Mouse (Mus musculus) liver, embryonic 12.5 days (tissue): ENCODE results near the gene Sash1. TPM values are rescaled to one million over a fixed set of nuclear protein-coding genes. Genes with fewer than 3 reads are reported as not detected.

Source experiments
- ATAC-seq: fragments of 200-750 bp; cut with Nextera tagmentation; 2 replicates; pipeline ENCODE4 v1.8.0; 2017; ENCODE audit warnings: moderate number of reproducible peaks, mild to moderate bottlenecking, moderate library complexity
- H3K27ac ChIP-seq: fragments of 300-500 bp; sonication (generic); 2 replicates; pipeline ENCODE4 v1.5.1; 2016; ENCODE audit warnings: mild to moderate bottlenecking
- H3K27me3 ChIP-seq: fragments of 300-500 bp; sonication (generic); replicated peaks from 2 replicates; pipeline ENCODE4 v1.6.1; 2016; ENCODE audit warnings: mild to moderate bottlenecking, moderate library complexity
- H3K36me3 ChIP-seq: fragments of 300-500 bp; sonication (generic); 2 replicates; pipeline ENCODE4 v1.6.1; 2016; ENCODE audit warnings: mild to moderate bottlenecking, moderate library complexity
- H3K4me1 ChIP-seq: fragments of 300-500 bp; sonication (generic); 2 replicates; pipeline ENCODE4 v1.6.1; 2016
- H3K4me2 ChIP-seq: fragments of 300-500 bp; sonication (generic); 2 replicates; pipeline ENCODE4 v1.6.1; 2016; ENCODE audit warnings: mild to moderate bottlenecking, moderate library complexity
- H3K4me3 ChIP-seq: fragments of 300-500 bp; sonication (generic); 2 replicates; pipeline ENCODE4 v1.5.1; 2016; ENCODE audit warnings: mild to moderate bottlenecking, moderate library complexity
- H3K9ac ChIP-seq: fragments of 300-500 bp; sonication (generic); 2 replicates; pipeline ENCODE4 v1.6.1; 2016; ENCODE audit warnings: mild to moderate bottlenecking, moderate library complexity
- H3K9me3 ChIP-seq: fragments of 300-500 bp; sonication (generic); replicated peaks from 2 replicates; pipeline ENCODE4 v1.6.1; 2016; ENCODE audit warnings: mild to moderate bottlenecking, moderate library complexity
- WGBS: fragments of 180-500 bp; shearing (Covaris S2); methylation state at CpG from one replicate; pipeline ENCODE4 v1.1.7; 2016; ENCODE audit not compliant: insufficient replicate concordance; 5-methylcytosine and 5-hydroxymethylcytosine counted together
- polyA plus RNA-seq: library from polyadenylated mRNA; unstranded; fragments of >200 nt; fragmentation: Nextera tagmentation; extraction: Ambion mirVana; gene quantifications from 2 replicates; pipeline ENCODE4 v1.2.1, GENCODE M21; 2016

The Sash1 gene
- polyA plus RNA-seq, 1 experiment from 2014 or later, result 1.2 TPM

DNA sequence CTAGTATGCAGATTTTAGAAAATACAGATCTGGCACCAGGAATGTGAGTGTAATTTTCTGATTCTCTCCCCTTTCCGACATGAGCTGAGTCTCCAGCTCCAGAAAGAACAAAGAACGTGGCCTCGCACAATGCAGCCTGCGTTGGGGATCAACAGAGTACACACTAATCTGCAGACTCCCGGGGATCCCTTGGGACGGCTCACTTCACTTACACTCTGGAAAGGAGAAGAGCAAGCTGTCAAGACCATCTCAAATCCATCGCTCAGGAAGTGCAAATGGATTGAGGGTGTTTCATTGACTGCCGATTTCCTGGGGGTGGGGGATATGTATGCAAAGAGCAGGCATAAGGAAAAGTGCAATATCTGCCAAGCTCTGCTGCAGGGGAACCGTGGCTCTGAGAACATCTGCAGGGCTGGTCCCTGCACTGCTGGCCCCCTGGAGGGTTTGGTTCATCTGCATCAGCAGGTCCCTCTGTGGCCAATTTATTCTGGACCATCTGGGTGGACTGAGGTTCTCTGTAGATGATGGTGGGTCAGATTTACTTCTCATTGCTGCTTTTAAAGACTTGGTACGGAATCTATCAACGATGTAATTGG, 35.3 kb upstream of the Sash1 start:
- ATAC-seq, result no peak
- Histone ChIP-seq H3K27ac (no peak overlapping the region), H3K4me1 (peaks cover 2% of the 10 kb centered on the region; the same call in 1 of the 2 replicates), H3K9ac (no peak overlapping the region), H3K9me3 (no peaks in the 10 kb centered on the region), H3K4me2 (no peak overlapping the region), H3K36me3 (no peaks in the 10 kb centered on the region), H3K27me3 (no peaks in the 10 kb centered on the region), H3K4me3 (no peak overlapping the region)
- 69% methylated on average over 11 of the region's 11 CpGs for WGBS

DNA sequence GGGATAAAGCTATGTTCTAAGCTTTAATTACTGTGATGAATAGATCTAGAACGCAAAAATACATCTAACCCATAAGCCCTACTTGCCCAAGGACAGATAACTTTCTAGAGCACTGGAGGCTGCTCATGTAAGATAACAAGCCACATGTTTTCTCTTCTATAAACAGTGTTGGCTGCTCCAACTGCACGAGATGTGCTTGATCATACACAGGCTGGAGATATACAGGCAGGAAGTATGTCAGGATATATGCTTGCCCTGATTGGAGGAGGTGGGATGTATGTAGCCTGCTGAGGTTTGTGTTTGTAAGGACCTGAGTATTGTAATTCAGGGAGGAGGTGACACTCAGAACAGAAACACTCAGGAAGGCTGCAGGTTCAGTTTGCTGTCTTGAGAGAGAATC, 31.9 kb upstream of the Sash1 start:
- ATAC-seq, result no peak; the same call in 1 of the 2 replicates
- Histone ChIP-seq H3K4me1 (no peaks in the 10 kb centered on the region; the same call in 1 of the 2 replicates), H3K4me3 (no peak overlapping the region), H3K9ac (no peak overlapping the region), H3K27me3 (no peaks in the 10 kb centered on the region), H3K27ac (no peak overlapping the region), H3K9me3 (no peaks in the 10 kb centered on the region), H3K4me2 (no peak overlapping the region), H3K36me3 (no peaks in the 10 kb centered on the region)
- WGBS, result 17% methylated on average over 2 of the region's 2 CpGs

DNA sequence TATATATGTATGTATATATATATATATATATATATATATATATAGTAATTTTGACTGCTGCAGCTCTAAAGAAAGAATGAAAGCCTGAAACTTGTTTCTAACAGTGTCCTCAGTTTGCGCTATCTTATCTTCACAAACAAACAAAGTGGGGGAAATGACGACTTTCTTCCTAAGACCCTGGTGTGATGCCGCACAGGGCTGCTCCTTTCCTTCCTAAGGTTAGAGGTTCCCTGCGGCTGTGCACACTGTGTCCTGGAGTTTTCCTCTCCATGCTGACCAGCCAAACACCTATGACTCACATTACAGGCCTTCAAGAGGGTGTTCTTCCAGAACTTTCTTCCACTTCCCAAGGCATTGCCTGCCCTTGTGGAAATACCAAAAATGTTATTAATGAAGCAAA, 31.5 kb upstream of the Sash1 start:
- no peaks in the 10 kb centered on the region; the same call in 1 of the 2 replicates for H3K4me1 ChIP-seq
- no peaks in the 10 kb centered on the region for H3K27me3 ChIP-seq
- no peaks in the 10 kb centered on the region for H3K9me3 ChIP-seq
- WGBS, result 46% methylated on average over 4 of the region's 4 CpGs
- H3K36me3 ChIP-seq, result no peaks in the 10 kb centered on the region
- no peak overlapping the region for H3K4me2 ChIP-seq
- no peak overlapping the region for H3K4me3 ChIP-seq
- no peak overlapping the region for H3K9ac ChIP-seq
- H3K27ac ChIP-seq, result no peak overlapping the region
- no peak for ATAC-seq

DNA sequence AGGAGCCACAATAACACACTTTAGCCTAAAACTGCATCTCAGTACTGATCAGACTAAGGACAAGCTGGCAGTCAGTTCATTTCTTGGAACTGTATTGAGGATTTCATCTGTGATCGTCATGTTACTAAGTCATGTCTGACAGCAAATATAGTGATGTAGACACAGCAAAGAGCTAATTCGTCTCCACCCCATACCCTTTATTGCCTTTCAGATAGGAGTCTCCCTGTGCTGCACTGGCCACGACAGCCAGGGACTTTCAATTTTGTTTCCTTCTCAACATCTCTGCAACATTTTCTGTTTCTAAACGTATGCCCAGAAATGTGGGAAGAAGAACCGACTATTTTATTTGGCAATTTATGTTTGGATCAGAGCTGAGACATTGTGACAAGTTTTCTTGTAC, 29.9 kb upstream of the Sash1 start:
- no peak overlapping the region for H3K27ac ChIP-seq
- 58% methylated on average over 5 of the region's 5 CpGs for WGBS
- ATAC-seq, result no peak
- H3K4me2 ChIP-seq, result no peak overlapping the region
- no peaks in the 10 kb centered on the region for H3K36me3 ChIP-seq
- H3K9ac ChIP-seq, result no peak overlapping the region
- H3K9me3 ChIP-seq, result no peaks in the 10 kb centered on the region
- no peak overlapping the region for H3K4me3 ChIP-seq
- H3K27me3 ChIP-seq, result no peaks in the 10 kb centered on the region
- H3K4me1 ChIP-seq, result no peaks in the 10 kb centered on the region; the same call in 1 of the 2 replicates

DNA sequence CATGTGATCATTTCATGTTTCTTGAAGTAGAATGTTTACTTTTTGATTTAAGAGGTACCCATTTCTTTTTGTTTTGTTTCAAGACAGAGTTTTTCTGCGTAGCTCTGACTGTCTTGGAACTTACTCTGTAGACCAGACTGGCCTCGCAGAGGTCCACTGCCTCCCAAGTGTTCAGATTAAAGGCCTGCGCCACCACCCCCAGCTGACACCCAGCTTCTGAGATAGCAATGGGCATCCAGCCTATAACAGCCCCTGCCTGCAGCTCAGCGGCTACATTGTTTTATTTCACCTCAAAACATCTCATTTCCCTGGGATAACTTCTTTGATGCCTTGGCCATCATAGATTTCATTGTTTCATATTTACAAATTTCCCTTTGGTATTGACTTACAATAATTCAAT, 28.0 kb upstream of the Sash1 start:
- no peak for ATAC-seq
- 68% methylated on average over 4 of the region's 4 CpGs for WGBS
- no peaks in the 10 kb centered on the region for H3K27me3 ChIP-seq

DNA sequence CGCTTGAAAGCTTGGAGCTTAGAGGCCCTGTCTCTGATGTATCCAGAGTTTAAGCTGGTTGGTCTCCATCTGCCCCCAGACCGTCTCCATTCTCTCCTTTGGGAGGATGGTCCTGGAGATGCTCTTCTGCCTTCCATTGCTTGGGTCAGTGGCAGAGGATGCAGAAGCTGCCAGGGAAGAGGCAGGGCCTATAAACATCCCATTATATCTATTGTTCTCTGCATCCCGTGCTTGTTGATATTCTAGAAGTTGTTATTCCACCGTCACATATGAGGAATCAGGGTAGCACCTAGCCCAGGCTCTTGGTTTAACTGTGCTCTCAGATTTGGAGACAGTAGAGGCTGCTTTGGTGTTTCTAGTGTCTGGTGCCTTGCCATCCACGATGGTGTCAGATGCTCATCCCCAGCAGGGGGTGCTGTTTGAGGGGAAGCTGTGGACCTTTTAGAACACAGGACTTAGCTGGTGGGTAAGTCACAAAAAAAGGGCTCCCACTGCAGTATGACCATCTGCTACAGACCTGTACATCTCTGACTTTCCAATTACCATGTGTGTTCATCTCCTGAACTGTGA, 26.9 kb upstream of the Sash1 start:
- H3K4me2 ChIP-seq, result no peak overlapping the region
- H3K27me3 ChIP-seq, result no peaks in the 10 kb centered on the region
- 54% methylated on average over 5 of the region's 5 CpGs for WGBS
- no peak overlapping the region for H3K27ac ChIP-seq
- H3K9ac ChIP-seq, result no peak overlapping the region
- H3K4me3 ChIP-seq, result no peak overlapping the region
- H3K4me1 ChIP-seq, result no peaks in the 10 kb centered on the region; the same call in 1 of the 2 replicates
- ATAC-seq, result no peak
- no peaks in the 10 kb centered on the region for H3K36me3 ChIP-seq
- H3K9me3 ChIP-seq, result no peaks in the 10 kb centered on the region

More for the DNA sequence above, 28.0 kb upstream of the Sash1 start:
- Histone ChIP-seq H3K9ac (no peak overlapping the region), H3K36me3 (no peaks in the 10 kb centered on the region), H3K9me3 (no peaks in the 10 kb centered on the region), H3K4me1 (no peaks in the 10 kb centered on the region; the same call in 1 of the 2 replicates), H3K4me3 (no peak overlapping the region), H3K27ac (no peak overlapping the region), H3K4me2 (no peak overlapping the region)

DNA sequence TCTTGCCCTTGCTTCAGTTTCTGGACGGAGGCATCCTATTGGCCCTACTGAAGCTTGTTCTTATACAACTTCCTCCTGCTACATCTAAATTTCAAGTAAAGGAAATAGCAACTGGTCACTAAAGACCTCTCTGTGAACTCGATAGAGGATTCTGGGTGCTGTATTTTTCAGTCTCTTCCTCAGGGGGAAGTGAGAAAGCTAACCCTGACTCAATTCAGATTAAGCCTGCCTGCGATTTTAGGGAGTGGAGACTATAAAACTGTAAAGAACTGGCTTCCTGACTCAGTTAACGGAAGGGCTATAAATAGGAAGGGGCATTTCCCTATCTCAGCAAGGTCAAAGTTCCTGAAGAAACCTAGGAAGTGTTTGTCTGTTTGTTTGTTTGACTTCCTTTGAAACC, 26.3 kb upstream of the Sash1 start:
- no peak overlapping the region for H3K9ac ChIP-seq
- no peak overlapping the region for H3K4me3 ChIP-seq
- ATAC-seq, result no peak
- H3K36me3 ChIP-seq, result no peaks in the 10 kb centered on the region
- no peak overlapping the region for H3K27ac ChIP-seq
- H3K4me2 ChIP-seq, result no peak overlapping the region
- no peaks in the 10 kb centered on the region for H3K4me1 ChIP-seq
- WGBS, result 35% methylated on average over 4 of the region's 4 CpGs
- no peaks in the 10 kb centered on the region for H3K27me3 ChIP-seq
- H3K9me3 ChIP-seq, result no peaks in the 10 kb centered on the region

DNA sequence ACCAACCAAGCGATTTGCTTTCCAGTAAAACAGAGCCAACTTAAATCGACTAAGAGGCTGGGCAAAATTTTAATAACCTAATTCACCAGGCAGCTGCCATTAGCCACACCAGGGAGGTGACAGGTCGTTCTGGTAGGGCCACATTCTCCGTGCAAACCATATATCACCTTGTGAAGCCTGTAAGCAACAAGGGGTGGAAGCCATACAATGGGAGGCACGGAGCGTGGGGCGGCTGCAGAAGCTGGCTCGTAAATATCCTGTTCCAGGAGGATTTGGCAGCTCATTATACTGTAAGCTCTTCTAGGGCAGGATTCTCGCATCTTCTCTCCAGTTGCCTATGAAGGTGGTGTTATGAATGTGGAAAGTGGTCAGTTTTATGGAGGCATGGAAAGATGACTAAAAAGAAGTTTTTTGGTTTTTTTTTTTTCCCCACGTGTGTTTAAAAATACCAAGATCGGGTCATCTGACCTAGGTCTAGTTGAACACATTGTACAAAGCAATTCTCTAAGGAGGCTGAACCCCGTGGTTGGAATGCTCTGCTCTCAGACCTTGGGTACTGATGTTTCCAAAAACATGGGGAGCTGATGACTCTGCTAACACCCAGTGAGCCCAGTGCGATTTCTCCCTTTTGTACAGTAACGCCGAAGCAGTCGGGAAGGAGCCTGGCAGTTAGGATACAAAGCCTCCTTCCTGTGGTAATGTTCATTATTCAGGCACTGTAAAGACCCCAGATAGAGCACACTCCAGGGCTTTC, 24.5 kb upstream of the Sash1 start:
- no peaks in the 10 kb centered on the region for H3K27me3 ChIP-seq
- 73% methylated on average over 16 of the region's 16 CpGs for WGBS
- no peaks in the 10 kb centered on the region for H3K9me3 ChIP-seq
- H3K4me2 ChIP-seq, result no peak overlapping the region
- H3K4me3 ChIP-seq, result no peak overlapping the region
- no peak overlapping the region for H3K27ac ChIP-seq
- H3K4me1 ChIP-seq, result no peaks in the 10 kb centered on the region
- ATAC-seq, result no peak
- no peaks in the 10 kb centered on the region for H3K36me3 ChIP-seq
- no peak overlapping the region for H3K9ac ChIP-seq

DNA sequence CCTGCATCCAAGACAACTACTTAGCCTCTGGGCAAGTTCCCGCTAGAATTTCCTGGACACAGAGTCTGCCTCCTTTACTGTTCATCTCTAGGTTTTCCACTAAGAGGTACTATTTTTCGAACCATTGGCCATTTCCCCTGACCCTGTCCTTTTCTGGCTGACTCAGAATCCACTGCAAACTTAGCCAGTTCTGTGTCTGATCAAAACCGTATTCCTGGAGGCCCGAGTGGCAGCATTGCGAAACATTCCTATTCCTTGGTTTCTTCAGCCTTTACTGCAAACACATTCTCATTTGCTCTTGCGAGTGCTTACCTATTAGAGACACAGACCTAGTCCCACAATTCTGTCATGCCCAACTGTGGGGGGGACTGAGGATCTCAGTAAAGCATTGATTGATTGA, 17.2 kb upstream of the Sash1 start:
- no peak overlapping the region for H3K27ac ChIP-seq
- H3K27me3 ChIP-seq, result no peaks in the 10 kb centered on the region
- no peaks in the 10 kb centered on the region for H3K4me1 ChIP-seq
- no peak for ATAC-seq
- 66% methylated on average over 6 of the region's 6 CpGs for WGBS
- no peak overlapping the region for H3K9ac ChIP-seq
- no peak overlapping the region for H3K4me2 ChIP-seq
- no peak overlapping the region for H3K4me3 ChIP-seq
- H3K9me3 ChIP-seq, result no peaks in the 10 kb centered on the region
- H3K36me3 ChIP-seq, result no peaks in the 10 kb centered on the region

DNA sequence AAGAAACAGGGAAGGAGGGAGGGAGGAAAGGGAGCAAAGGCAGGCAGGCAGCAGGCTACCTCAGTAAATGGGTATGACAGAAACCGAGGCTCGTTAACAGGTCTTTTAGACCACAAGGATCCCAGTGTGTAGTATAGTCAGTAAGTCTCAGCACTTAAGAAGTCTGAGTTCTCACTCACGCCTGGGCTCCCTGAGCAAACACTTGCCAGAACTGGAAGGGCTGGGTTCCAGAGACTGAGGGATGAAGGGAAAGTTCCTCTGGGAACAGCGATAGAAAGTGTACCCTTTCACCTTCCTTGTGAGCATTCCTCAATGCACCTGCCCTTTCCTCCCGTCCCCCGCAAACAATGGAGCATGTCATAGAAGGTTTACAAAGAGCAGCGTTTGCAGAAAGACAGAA, 16.5 kb upstream of the Sash1 start:
- WGBS, result 64% methylated on average over 7 of the region's 7 CpGs
- no peak for ATAC-seq
- no peak overlapping the region for H3K4me2 ChIP-seq
- H3K27ac ChIP-seq, result no peak overlapping the region
- H3K9me3 ChIP-seq, result no peaks in the 10 kb centered on the region
- H3K4me3 ChIP-seq, result no peak overlapping the region
- no peaks in the 10 kb centered on the region for H3K27me3 ChIP-seq
- no peaks in the 10 kb centered on the region for H3K4me1 ChIP-seq
- H3K9ac ChIP-seq, result no peak overlapping the region
- H3K36me3 ChIP-seq, result no peaks in the 10 kb centered on the region

DNA sequence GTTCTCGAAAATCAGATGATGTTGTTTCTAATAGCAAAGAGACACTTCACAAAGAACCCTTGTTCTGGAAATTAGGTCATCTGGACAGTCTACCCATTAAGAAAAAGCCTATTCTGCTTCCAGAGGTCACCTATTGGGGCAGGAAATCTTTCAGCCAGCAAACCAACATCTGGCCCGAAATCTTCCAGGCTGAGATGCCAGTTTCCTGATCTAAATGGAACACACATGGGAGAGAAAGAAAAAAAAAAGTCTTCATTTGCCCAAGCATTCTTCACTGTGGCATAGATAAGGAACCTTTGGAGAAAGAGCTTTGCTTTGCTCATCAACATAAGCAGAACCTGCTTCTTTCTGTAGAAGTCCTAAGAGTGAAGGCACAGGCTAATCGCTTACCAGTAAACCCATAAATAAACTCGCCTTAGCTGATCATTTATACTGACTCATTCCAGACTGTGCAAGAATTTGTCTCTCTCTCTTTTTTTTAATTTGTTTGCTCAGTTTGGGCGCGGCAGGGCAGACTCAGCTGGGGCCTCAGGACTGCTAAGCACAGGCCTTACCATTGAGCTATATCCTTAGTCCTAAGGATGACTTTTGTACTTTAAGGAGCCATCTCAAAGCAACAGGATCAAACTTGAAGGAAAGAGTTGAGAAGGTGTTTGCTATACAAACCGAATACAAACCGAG, 13.1 kb upstream of the Sash1 start:
- Histone ChIP-seq H3K4me2 (no peak overlapping the region), H3K27ac (no peak overlapping the region), H3K36me3 (no peaks in the 10 kb centered on the region), H3K4me3 (no peak overlapping the region), H3K27me3 (no peaks in the 10 kb centered on the region), H3K9me3 (no peaks in the 10 kb centered on the region), H3K4me1 (no peaks in the 10 kb centered on the region), H3K9ac (no peak overlapping the region)
- no peak for ATAC-seq
- WGBS, result 66% methylated on average over 8 of the region's 8 CpGs
